In the genomic region with DNA sequence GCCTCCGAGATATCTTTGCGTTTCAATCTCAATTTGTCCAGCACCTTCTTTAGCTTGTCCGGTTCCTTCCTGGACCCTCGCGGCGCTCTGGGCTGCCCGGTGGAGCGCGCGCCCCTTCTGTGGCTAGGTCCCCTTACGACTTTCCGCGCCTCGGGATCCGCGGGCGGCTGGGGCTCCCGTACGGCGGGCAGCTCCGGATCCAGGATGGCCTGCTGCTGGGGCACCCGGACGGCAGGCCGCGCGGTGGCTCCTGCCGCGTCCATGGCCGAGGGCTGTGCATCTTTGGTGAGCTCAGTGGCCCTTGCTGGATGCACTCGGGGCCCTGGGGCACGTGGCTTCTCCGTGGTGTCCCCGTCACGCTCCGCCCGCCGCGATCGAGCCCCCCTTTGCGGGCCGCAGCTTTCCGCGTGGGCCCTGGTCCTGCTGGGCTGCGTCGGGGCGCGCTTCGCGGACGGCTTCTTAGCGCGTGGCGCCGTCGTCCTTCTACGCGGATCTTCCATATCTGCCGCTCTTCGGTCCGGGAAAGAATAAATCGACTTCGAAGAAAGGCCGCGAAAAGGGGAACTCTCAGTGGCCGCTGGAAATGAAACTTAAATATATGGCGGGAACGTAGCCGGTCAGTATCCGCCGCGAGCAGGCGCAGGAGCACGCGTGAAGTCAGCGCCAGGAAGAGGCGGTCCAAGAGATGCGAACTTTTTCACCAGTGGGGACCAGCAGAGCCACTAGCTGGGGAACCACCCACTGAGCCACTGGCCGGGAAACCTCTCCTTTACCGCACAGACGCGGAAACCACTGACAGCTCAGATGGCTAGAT, we compare ENCODE assay signal across 8 mouse cellular contexts. TPM values are rescaled to one million over a fixed set of nuclear protein-coding genes. Genes with fewer than 3 reads are reported as not detected.
DNase-seq lines count a peak whose midpoint lies in the region; ATAC-seq and TF ChIP-seq lines count a peak whose summit lies in the region.

Gene Cgas, minus strand, starts transcription at position 659 of the 814 bp plus-strand sequence.

- H3K4me3 ChIP-seq in embryonic facial prominence, embryonic 13.5 days, result peak within 1 kb of the TSS; percentile 51
- peak within 1 kb of the TSS; percentile 61 for H3K4me3 ChIP-seq in heart, embryonic 10.5 days
- H3K4me3 ChIP-seq in liver, embryonic 16.5 days (ENCODE audit: low read depth, low read length), result peak within 1 kb of the TSS; percentile 62
- peak within 1 kb of the TSS; percentile 47 for H3K4me3 ChIP-seq in testis, adult 2 months (ENCODE audit: control insufficient read depth, low read depth, low read length)

- H3K9ac ChIP-seq in embryonic facial prominence, embryonic 13.5 days, result peak within 1 kb of the TSS; percentile 72
- peak within 1 kb of the TSS; percentile 54 for H3K9ac ChIP-seq in liver, embryonic 16.5 days (ENCODE audit: low read depth, low read length)

- 0 out of 2 replicates have a peak, but pooled peaks have one; percentile 21 for ATAC-seq in embryonic facial prominence, embryonic 13.5 days (ENCODE audit: insufficient number of reproducible peaks, insufficient read depth, low FRiP score, low TSS enrichment, low read depth)
- peak; percentile 44; the same call in 1 of the 2 replicates for ATAC-seq in liver, embryonic 16.5 days (ENCODE audit: low read depth)

- TF ChIP-seq POLR2A in testis, adult 2 months (IDR thresholded peaks at IDR 0.05; ENCODE audit: control insufficient read depth, low read depth, low read length), result no peak

- no peak for TF ChIP-seq CTCF in testis, adult 2 months (IDR thresholded peaks at IDR 0.05; ENCODE audit: control insufficient read depth, insufficient read depth, insufficient replicate concordance, low read depth, low read length)

- H3K36me3 ChIP-seq in embryonic facial prominence, embryonic 13.5 days, result no peaks in the 10 kb centered on the region
- no peaks in the 10 kb centered on the region for H3K36me3 ChIP-seq in heart, embryonic 10.5 days
- no peaks in the 10 kb centered on the region for H3K36me3 ChIP-seq in liver, embryonic 16.5 days (ENCODE audit: control insufficient read depth, insufficient read depth)
- no peaks in the 10 kb centered on the region for H3K36me3 ChIP-seq in testis, adult 2 months (ENCODE audit: control insufficient read depth, insufficient read depth, low read length)

- H3K9me3 ChIP-seq in embryonic facial prominence, embryonic 13.5 days, result no peaks in the 10 kb centered on the region
- no peaks in the 10 kb centered on the region for H3K9me3 ChIP-seq in heart, embryonic 10.5 days
- no peaks in the 10 kb centered on the region for H3K9me3 ChIP-seq in liver, embryonic 16.5 days (replicated peaks; ENCODE audit: control insufficient read depth, low read length)

- H3K4me2 ChIP-seq in embryonic facial prominence, embryonic 13.5 days, result peak within 1 kb of the TSS; percentile 82
- H3K4me2 ChIP-seq in liver, embryonic 16.5 days (ENCODE audit: low read depth, low read length), result peak within 1 kb of the TSS; percentile 76

- H3K27me3 ChIP-seq in embryonic facial prominence, embryonic 13.5 days, result peaks cover 86% of the 10 kb centered on the region
- peaks cover 79% of the 10 kb centered on the region for H3K27me3 ChIP-seq in heart, embryonic 10.5 days (ENCODE audit: insufficient read depth, poor library complexity, severe bottlenecking)
- peaks cover 46% of the 10 kb centered on the region for H3K27me3 ChIP-seq in liver, embryonic 16.5 days (ENCODE audit: control insufficient read depth, insufficient read depth, low read depth, low read length)
- no peaks in the 10 kb centered on the region for H3K27me3 ChIP-seq in testis, adult 2 months (ENCODE audit: control insufficient read depth, insufficient read depth, low read length)

- H3K27ac ChIP-seq in embryonic facial prominence, embryonic 13.5 days, result no peak within 1 kb of the TSS
- peak within 1 kb of the TSS; percentile 70 for H3K27ac ChIP-seq in heart, embryonic 10.5 days
- no peak within 1 kb of the TSS; the same call in 1 of the 2 replicates for H3K27ac ChIP-seq in liver, embryonic 16.5 days (ENCODE audit: low read length)
- no peak within 1 kb of the TSS for H3K27ac ChIP-seq in testis, adult 2 months (ENCODE audit: control insufficient read depth, insufficient read depth, low read depth, low read length)

- DNase-seq in layer of hippocampus, adult 9-11 months, result peak; percentile 70
- no peak for DNase-seq in layer of hippocampus, adult 9-10 months (ENCODE audit: low spot score)
- DNase-seq in heart, embryonic 10.5 days (ENCODE audit: low spot score), result no peak
- peak; percentile 60 for DNase-seq in kidney, adult 9 months
- peak; percentile 65 for DNase-seq in neural tube, embryonic 10.5 days (ENCODE audit: extremely low spot score, low spot score)

- H3K4me1 ChIP-seq in embryonic facial prominence, embryonic 13.5 days, result peaks cover 12% of the 10 kb centered on the region; the same call in 1 of the 2 replicates
- H3K4me1 ChIP-seq in heart, embryonic 10.5 days, result peaks cover 7% of the 10 kb centered on the region
- H3K4me1 ChIP-seq in liver, embryonic 16.5 days (ENCODE audit: control insufficient read depth, low read depth, low read length), result peaks cover 8% of the 10 kb centered on the region
- H3K4me1 ChIP-seq in testis, adult 2 months (ENCODE audit: control insufficient read depth, insufficient read depth, low read length), result peaks cover 10% of the 10 kb centered on the region

- whole genome bisulfite sequencing in embryonic facial prominence, embryonic 13.5 days, result under 1% methylated on average over 81 of the region's 81 CpGs
- 1% methylated on average over 81 of the region's 81 CpGs for WGBS in heart, embryonic 10.5 days
- WGBS in liver, embryonic 16.5 days (ENCODE audit: insufficient replicate concordance), result under 1% methylated on average over 81 of the region's 81 CpGs

RNA-seq across cellular contexts. Expression of gene Cgas, which starts in this region (rescaled TPM):
- polyA plus RNA-seq in embryonic facial prominence, embryonic 13.5 days (2015; fragmentation: Nextera tagmentation; extraction: Ambion mirVana), result 1.7 and 2.3 TPM in 2 replicates
- 0.36 and 0.72 TPM in 2 replicates for polyA plus RNA-seq in heart, embryonic 10.5 days (2016; fragmentation: Nextera tagmentation; extraction: Ambion mirVana)
- 0.67 and 0.84 TPM in 2 replicates for polyA plus RNA-seq in liver, embryonic 16.5 days (2015; fragmentation: Nextera tagmentation; extraction: Ambion mirVana)
- polyA plus RNA-seq in testis, adult 2 months (2012; rRNA removed), result 0.09 and 0.10 TPM in 2 replicates

Comparison
In these comparisons a context has a peak if more than half of its experiments do, and no peak if none do; other contexts are left out.
1. DNase-seq: peak in layer of hippocampus, adult 9-11 months (single experiment), kidney, adult 9 months (single experiment) and neural tube, embryonic 10.5 days (single experiment); none in layer of hippocampus, adult 9-10 months (single experiment) and heart, embryonic 10.5 days (single experiment).
2. Peak in ATAC-seq, H3K4me3 ChIP-seq, H3K9ac ChIP-seq and H3K4me2 ChIP-seq in liver, embryonic 16.5 days; RNA of the gene not detected or under 1 TPM.
3. Peak in every context shown above with its lines, with median percentiles within 50 percentile points of each other: H3K4me3 ChIP-seq.